Mouse (Mus musculus) midbrain, embryonic 10.5 days (tissue): ENCODE measurements around the gene Adora1. TPM values are rescaled to one million over a fixed set of nuclear protein-coding genes. Genes with fewer than 3 reads are reported as not detected.
"Not testable (repeated sequence)": the region's sequence is repeated elsewhere in the genome, so short reads cannot be mapped to it uniquely, and the experiment has no call there.

Experiments
- DNase-seq: peaks from one replicate; pipeline ENCODE4 v3.0.0-alpha.2; 2017; ENCODE audit warnings: low spot score
- H3K27ac ChIP-seq: fragments of 300-500 bp; sonication (generic); replicated peaks from 2 replicates; pipeline ENCODE4 v1.5.1; 2016; ENCODE audit warnings: mild to moderate bottlenecking
- H3K27me3 ChIP-seq: fragments of 300-500 bp; sonication (generic); 2 replicates; pipeline ENCODE4 v1.6.1; 2016; ENCODE audit warnings: low read depth, mild to moderate bottlenecking; ENCODE audit not compliant: poor library complexity, severe bottlenecking
- H3K36me3 ChIP-seq: fragments of 300-500 bp; sonication (generic); 2 replicates; pipeline ENCODE4 v1.6.1; 2016; ENCODE audit warnings: mild to moderate bottlenecking, moderate library complexity
- H3K4me1 ChIP-seq: fragments of 300-500 bp; sonication (generic); 2 replicates; pipeline ENCODE4 v1.6.1; 2016
- H3K4me3 ChIP-seq: fragments of 300-500 bp; sonication (generic); 2 replicates; pipeline ENCODE4 v1.5.1; 2016; ENCODE audit warnings: mild to moderate bottlenecking, moderate library complexity
- H3K9me3 ChIP-seq: fragments of 300-500 bp; sonication (generic); replicated peaks from 2 replicates; pipeline ENCODE4 v1.6.1; 2016; ENCODE audit warnings: mild to moderate bottlenecking
- WGBS: fragments of 180-500 bp; shearing (Covaris S2); methylation state at CpG from one replicate; pipeline ENCODE4 v1.1.7; 2016; 5-methylcytosine and 5-hydroxymethylcytosine counted together
- polyA plus RNA-seq: library from polyadenylated mRNA; unstranded; fragments of >200 nt; fragmentation: Nextera tagmentation; extraction: Ambion mirVana; gene quantifications from 2 replicates; pipeline ENCODE4 v1.2.1, GENCODE M21; 2016

Adora1 gene
- polyA plus RNA-seq, 1 experiment from 2014 or later, result 0.14 TPM

DNA sequence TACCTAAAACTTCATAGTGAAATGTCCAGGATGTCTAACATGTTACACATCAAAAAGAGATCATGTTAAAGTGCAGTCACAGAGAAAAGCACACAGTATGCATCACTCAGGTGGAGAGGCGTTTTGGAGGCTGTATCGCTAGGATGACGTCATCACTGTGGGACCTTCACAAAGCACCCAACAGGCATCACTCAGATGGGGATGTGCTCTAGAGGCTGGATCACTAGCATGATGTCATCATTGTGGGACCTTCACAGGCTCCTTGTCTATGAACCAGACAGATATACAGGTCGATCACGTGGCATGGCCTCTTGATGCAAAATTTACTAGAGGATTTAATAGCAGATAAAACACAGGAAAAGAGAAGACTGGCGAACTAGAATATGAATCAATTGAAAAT lies 29.1 kb upstream of the Adora1 start:
- Histone ChIP-seq H3K4me3 (no peak overlapping the region), H3K4me1 (peaks cover 3% of the 10 kb centered on the region; the same call in 1 of the 2 replicates), H3K9me3 (peaks cover 14% of the 10 kb centered on the region; the same call in 1 of the 2 replicates), H3K36me3 (no peaks in the 10 kb centered on the region), H3K27ac (no peak overlapping the region), H3K27me3 (no peaks in the 10 kb centered on the region)
- DNase-seq, result no peak
- 89% methylated on average over 6 of the region's 6 CpGs for WGBS

DNA sequence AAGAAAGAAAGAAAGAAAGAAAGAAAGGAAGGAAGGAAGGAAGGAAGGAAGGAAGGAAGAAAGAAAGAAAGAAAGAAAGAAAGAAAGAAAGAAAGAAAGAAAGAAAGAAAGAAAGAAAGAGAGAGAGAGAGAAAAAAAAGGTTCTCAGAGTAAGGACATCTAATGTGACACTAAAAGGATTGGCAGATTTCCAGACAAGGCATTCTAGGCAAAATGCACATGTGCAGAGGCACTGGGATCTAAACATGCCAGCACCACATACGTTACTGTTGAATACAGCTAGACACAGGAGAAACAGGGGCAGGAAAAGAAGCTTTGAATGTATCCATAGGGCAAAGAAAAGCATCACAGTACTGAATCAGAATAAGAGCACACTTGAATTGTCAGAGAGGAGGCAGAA lies 14.4 kb upstream of the Adora1 start:
- not testable (repeated sequence) for DNase-seq, H3K36me3 ChIP-seq, H3K9me3 ChIP-seq, H3K4me3 ChIP-seq, H3K4me1 ChIP-seq, H3K27ac ChIP-seq, H3K27me3 ChIP-seq
- 64% methylated on average over 1 of the region's 1 CpGs for WGBS

DNA sequence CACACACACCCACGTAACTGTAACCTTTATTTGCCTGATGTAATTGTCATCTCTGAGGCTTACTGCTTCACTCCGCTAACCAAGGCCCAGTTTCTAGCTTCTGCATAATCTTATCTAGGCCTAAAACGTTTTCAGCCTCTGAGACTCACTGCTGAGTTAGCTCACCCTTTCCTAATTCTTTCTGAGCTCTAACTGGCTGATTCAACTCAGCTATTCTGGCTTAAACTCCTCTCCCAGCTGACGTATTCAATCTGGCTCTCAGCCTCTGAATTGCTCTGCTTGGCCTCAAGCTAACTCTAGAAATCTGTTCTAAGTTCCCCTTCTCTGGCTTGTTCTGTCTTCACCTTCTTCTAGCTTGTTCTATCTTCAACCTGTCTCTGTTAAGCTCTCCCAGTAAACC lies 11.4 kb upstream of the Adora1 start:
- no peak overlapping the region for H3K27ac ChIP-seq
- peaks cover 19% of the 10 kb centered on the region for H3K4me1 ChIP-seq
- H3K27me3 ChIP-seq, result peaks cover 32% of the 10 kb centered on the region
- DNase-seq, result no peak
- WGBS, result 57% methylated on average over 4 of the region's 4 CpGs
- no peaks in the 10 kb centered on the region for H3K9me3 ChIP-seq
- no peak overlapping the region for H3K4me3 ChIP-seq
- no peaks in the 10 kb centered on the region for H3K36me3 ChIP-seq

GRCm38 (mm10) chr1:134245004-134245717 lies 9.9 kb upstream of the Adora1 start:
- Histone ChIP-seq H3K27ac (no peak overlapping the region), H3K4me1 (peaks cover 19% of the 10 kb centered on the region), H3K9me3 (no peaks in the 10 kb centered on the region), H3K36me3 (no peaks in the 10 kb centered on the region), H3K4me3 (no peak overlapping the region), H3K27me3 (peaks cover 42% of the 10 kb centered on the region)
- DNase-seq, result no peak
- 81% methylated on average over 14 of the region's 14 CpGs for WGBS

DNA sequence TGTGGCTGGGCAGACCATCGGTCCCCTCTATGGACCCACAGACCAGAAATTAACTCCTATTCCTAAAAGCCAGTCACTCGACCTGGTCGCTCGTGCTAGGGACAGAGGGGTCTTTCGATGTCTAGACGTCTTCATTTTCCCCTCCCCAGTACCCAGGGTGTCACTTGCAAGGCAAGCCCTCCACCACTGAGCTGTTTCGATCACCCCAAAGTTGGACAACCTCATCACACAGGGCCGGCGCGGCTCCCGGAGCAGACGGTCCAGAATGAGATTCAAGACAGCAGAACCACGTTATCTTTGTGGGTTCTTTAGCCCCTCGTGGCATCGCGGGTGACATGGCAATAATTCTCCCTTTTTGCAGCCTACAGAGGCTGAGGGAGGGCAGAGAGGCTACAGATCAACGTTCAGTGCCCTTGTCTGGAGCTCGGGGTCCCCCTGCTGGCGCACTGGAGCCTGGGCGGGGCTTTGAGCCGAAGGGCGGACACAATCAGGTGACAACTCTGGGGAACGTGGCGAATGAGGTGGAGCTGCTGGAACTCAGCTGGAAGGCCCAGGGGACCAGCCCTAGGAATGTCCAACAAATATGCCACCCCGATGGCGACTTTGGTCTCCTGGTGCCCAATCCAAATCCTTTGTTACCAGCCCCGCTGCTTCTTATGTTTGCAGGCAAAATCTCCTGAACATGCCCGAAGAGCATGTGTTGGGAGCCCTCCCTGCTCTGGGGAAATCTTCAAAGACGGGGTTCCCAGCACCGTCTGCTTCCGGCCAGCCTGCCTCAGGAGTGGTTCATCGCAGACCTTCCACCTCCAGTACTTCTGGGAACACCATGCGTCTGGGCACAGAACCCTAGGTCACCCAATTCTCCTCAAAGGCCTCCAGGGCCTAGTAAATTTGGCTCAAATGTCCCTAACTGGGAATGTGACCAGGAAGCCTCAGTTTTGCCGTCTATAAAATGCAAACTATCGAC lies 9.0 kb upstream of the Adora1 start:
- Histone ChIP-seq H3K9me3 (no peaks in the 10 kb centered on the region), H3K27ac (peak overlapping the region; percentile 34; the same call in 1 of the 2 replicates), H3K4me3 (peak overlapping the region; percentile 36), H3K36me3 (no peaks in the 10 kb centered on the region), H3K4me1 (peaks cover 19% of the 10 kb centered on the region), H3K27me3 (peaks cover 51% of the 10 kb centered on the region)
- peak; percentile 85 for DNase-seq
- 25% methylated on average over 35 of the region's 35 CpGs for WGBS

- 69% methylated on average over 6 of the region's 6 CpGs for WGBS
- Histone ChIP-seq H3K4me3 (no peak overlapping the region), H3K36me3 (no peaks in the 10 kb centered on the region), H3K4me1 (peaks cover 19% of the 10 kb centered on the region), H3K9me3 (no peaks in the 10 kb centered on the region), H3K27me3 (peaks cover 59% of the 10 kb centered on the region), H3K27ac (no peak overlapping the region)
- DNase-seq, result no peak
Observed at GRCm38 (mm10) chr1:134243505-134243904, 8.3 kb upstream of the Adora1 start.

GRCm38 (mm10) chr1:134242286-134242685 lies 7.1 kb upstream of the Adora1 start:
- WGBS, result 82% methylated on average over 2 of the region's 2 CpGs
- H3K27me3 ChIP-seq, result peaks cover 68% of the 10 kb centered on the region
- H3K27ac ChIP-seq, result no peak overlapping the region

GRCm38 (mm10) chr1:134241298-134241697 lies 6.1 kb upstream of the Adora1 start:
- Histone ChIP-seq H3K27ac (no peak overlapping the region), H3K9me3 (no peaks in the 10 kb centered on the region), H3K4me1 (peaks cover 20% of the 10 kb centered on the region), H3K36me3 (no peaks in the 10 kb centered on the region), H3K27me3 (peaks cover 78% of the 10 kb centered on the region), H3K4me3 (no peak overlapping the region)
- 78% methylated on average over 8 of the region's 8 CpGs for WGBS
- DNase-seq, result no peak

More at GRCm38 (mm10) chr1:134242286-134242685, 7.1 kb upstream of the Adora1 start:
- H3K4me3 ChIP-seq, result no peak overlapping the region
- H3K4me1 ChIP-seq, result peaks cover 19% of the 10 kb centered on the region
- no peaks in the 10 kb centered on the region for H3K36me3 ChIP-seq
- H3K9me3 ChIP-seq, result no peaks in the 10 kb centered on the region
- no peak for DNase-seq

DNA sequence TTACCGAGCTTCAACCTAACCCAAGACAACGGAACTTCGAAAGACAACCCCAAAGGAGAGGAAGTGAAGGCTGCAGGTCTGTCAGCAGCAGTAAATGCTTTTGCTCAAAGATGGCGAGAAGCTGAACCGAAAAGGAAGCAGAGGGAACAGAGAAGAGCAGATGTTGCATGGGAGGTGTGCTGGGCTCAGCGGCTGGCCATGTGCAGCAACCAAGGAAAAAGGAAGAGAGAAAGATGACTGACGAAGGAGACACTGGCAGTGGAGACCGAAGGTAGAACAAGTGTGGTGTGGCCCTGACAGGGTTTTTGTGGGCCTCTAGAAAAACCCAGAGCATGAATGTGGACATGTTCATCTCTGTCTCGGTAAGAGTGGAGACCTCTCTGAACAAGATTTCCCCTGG lies 5.5 kb upstream of the Adora1 start:
- no peaks in the 10 kb centered on the region for H3K36me3 ChIP-seq
- H3K27ac ChIP-seq, result no peak overlapping the region
- peaks cover 26% of the 10 kb centered on the region for H3K4me1 ChIP-seq
- DNase-seq, result no peak
- peaks cover 84% of the 10 kb centered on the region for H3K27me3 ChIP-seq
- no peak overlapping the region for H3K4me3 ChIP-seq
- WGBS, result 87% methylated on average over 9 of the region's 9 CpGs
- H3K9me3 ChIP-seq, result no peaks in the 10 kb centered on the region

DNA sequence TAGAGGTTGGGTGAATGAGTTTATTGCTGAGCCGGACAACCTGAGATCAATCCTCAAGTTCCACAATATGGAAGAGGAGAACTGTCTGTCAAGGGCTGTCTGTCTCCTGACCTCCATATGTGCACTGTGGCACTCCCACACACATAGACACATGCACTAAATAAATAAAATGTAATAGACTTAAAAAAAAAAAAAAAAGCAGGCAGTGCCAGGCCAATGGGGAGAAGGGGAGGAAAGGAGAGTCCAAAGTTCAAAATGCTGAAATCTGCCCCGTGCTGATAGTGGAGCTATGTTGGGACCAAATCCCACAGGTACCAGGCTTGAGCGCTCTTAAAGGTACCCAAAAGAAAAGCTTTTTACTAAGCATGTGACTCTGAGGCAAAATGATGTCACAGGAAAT lies 2.2 kb upstream of the Adora1 start:
- peaks cover 25% of the 10 kb centered on the region for H3K4me1 ChIP-seq
- no peak overlapping the region for H3K27ac ChIP-seq
- no peaks in the 10 kb centered on the region for H3K9me3 ChIP-seq
- DNase-seq, result no peak
- no peaks in the 10 kb centered on the region for H3K36me3 ChIP-seq
- WGBS, result 89% methylated on average over 3 of the region's 3 CpGs
- no peak overlapping the region for H3K4me3 ChIP-seq
- peaks cover 91% of the 10 kb centered on the region for H3K27me3 ChIP-seq

GRCm38 (mm10) chr1:134236142-134236541 lies 911 bp upstream of the Adora1 start:
- Histone ChIP-seq H3K27me3 (peaks cover 90% of the 10 kb centered on the region), H3K4me3 (peak overlapping the region; percentile 48; the same call in 1 of the 2 replicates), H3K36me3 (no peaks in the 10 kb centered on the region), H3K27ac (no peak overlapping the region), H3K9me3 (no peaks in the 10 kb centered on the region), H3K4me1 (peaks cover 25% of the 10 kb centered on the region)
- whole genome bisulfite sequencing, result 22% methylated on average over 3 of the region's 3 CpGs
- DNase-seq, result no peak

DNA sequence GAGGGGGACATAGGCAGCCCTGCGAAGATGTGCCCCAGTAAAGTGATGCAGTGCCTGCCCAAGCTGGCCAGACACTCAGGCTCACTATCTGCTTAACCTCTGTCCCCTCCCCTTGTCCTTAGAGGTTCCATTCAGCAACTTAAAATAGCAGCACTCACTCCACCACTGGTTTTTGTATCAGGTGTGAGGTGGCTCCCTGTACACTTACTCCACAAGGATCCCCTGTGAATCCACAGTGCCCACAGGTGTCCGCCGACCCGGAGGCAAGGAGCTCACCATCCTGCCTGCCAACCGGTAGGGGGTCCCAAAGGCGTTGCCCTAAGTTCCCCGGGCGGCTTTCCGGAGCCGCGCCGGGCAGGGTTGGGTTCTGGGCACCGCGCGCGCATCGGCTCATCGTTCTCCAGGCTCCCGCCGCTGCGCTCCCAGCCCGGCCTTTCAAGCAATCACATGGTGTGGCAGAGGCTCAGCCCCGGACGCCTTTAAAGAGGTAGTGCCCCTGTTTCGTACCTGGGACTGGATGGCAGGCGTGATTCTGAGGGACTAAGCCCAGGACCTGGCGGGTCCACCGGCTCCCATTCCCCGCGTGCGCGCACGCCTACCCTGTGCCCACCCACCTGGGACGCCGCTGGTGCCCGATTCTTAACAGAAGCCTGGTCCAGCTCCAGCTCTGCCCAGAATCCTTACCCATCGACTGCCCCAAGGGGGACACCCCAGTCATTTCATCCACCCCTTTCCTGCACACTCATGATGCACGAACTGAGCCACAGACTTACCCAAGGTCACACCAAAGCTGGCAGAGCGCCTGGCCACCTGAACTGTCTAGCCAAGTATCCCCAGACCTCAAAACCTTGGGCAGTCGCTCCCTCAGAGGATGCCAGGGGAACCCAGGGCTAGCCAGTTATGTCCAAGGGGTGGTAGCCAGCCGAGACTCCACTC lies 508 bp downstream of the Adora1 start:
- 2% methylated on average over 41 of the region's 41 CpGs for WGBS
- H3K27me3 ChIP-seq, result peaks cover 85% of the 10 kb centered on the region

More for the DNA sequence above, 508 bp downstream of the Adora1 start:
- Histone ChIP-seq H3K9me3 (no peaks in the 10 kb centered on the region), H3K4me1 (peaks cover 25% of the 10 kb centered on the region), H3K4me3 (peak overlapping the region; percentile 48), H3K27ac (no peak overlapping the region), H3K36me3 (no peaks in the 10 kb centered on the region)
- peak; percentile 25 for DNase-seq
